Mouse (Mus musculus) stomach, postnatal 0 days (tissue): ENCODE measurements at regions not wholly inside any gene's neighbourhood (a gene's known extent, or its start where the extent isn't known, plus 50 kb on each side); places are given as distances from the start of the nearest gene placed in this dataset.

ENCODE experiments used
- ATAC-seq: fragments of 200-750 bp; cut with Nextera tagmentation; 2 replicates; pipeline ENCODE4 v1.8.0; 2017; ENCODE audit not compliant: low FRiP score, low TSS enrichment
- DNase-seq: peaks from one replicate; pipeline ENCODE4 v3.0.0-alpha.2; 2016; ENCODE audit warnings: low spot score
- H3K27ac ChIP-seq: fragments of 300-500 bp; sonication (generic); replicated peaks from 2 replicates; pipeline ENCODE4 v1.5.1; 2014; ENCODE audit warnings: mild to moderate bottlenecking, control low read depth
- H3K27me3 ChIP-seq: fragments of 300-500 bp; sonication (generic); 2 replicates; pipeline ENCODE4 v1.6.1; 2014; ENCODE audit warnings: low read length; ENCODE audit not compliant: control insufficient read depth, insufficient read depth
- H3K36me3 ChIP-seq: fragments of 300-500 bp; sonication (generic); 2 replicates; pipeline ENCODE4 v1.6.1; 2014; ENCODE audit warnings: low read length, mixed read lengths; ENCODE audit not compliant: control insufficient read depth, insufficient read depth
- H3K4me1 ChIP-seq: fragments of 300-500 bp; sonication (generic); replicated peaks from 2 replicates; pipeline ENCODE4 v1.6.1; 2014; ENCODE audit warnings: antibody characterized with exemption; ENCODE audit not compliant: control insufficient read depth, insufficient read depth
- H3K4me2 ChIP-seq: fragments of 300-500 bp; sonication (generic); replicated peaks from 2 replicates; pipeline ENCODE4 v1.6.1; 2014; ENCODE audit warnings: low read depth, mild to moderate bottlenecking, control low read depth, moderate library complexity
- H3K4me3 ChIP-seq: fragments of 300-500 bp; sonication (generic); 2 replicates; pipeline ENCODE4 v1.5.1; 2014; ENCODE audit warnings: low read depth, low read length, control low read depth
- H3K9ac ChIP-seq: fragments of 300-500 bp; sonication (generic); 2 replicates; pipeline ENCODE4 v1.6.1; 2014; ENCODE audit warnings: mild to moderate bottlenecking, low read length, control low read depth, mixed read lengths
- H3K9me3 ChIP-seq: fragments of 300-500 bp; sonication (generic); 2 replicates; pipeline ENCODE4 v1.6.1; 2016; ENCODE audit warnings: low read length; ENCODE audit not compliant: control insufficient read depth
- CTCF ChIP-seq: IDR thresholded peaks from 2 replicates; pipeline ENCODE4 v1.5.1; 2016; ENCODE audit warnings: antibody characterized with exemption, low read depth, mild to moderate bottlenecking, moderate library complexity
- EP300 ChIP-seq: optimal IDR thresholded peaks from 2 replicates; pipeline ENCODE3; 2016; ENCODE audit warnings: antibody characterized with exemption
- WGBS: fragments of 180-500 bp; shearing (Covaris S2); extraction: QIAGEN DNeasy Blood & Tissue Kit; methylation state at CpG from one replicate; pipeline ENCODE4 v1.1.7; 2014; 5-methylcytosine and 5-hydroxymethylcytosine counted together

DNA sequence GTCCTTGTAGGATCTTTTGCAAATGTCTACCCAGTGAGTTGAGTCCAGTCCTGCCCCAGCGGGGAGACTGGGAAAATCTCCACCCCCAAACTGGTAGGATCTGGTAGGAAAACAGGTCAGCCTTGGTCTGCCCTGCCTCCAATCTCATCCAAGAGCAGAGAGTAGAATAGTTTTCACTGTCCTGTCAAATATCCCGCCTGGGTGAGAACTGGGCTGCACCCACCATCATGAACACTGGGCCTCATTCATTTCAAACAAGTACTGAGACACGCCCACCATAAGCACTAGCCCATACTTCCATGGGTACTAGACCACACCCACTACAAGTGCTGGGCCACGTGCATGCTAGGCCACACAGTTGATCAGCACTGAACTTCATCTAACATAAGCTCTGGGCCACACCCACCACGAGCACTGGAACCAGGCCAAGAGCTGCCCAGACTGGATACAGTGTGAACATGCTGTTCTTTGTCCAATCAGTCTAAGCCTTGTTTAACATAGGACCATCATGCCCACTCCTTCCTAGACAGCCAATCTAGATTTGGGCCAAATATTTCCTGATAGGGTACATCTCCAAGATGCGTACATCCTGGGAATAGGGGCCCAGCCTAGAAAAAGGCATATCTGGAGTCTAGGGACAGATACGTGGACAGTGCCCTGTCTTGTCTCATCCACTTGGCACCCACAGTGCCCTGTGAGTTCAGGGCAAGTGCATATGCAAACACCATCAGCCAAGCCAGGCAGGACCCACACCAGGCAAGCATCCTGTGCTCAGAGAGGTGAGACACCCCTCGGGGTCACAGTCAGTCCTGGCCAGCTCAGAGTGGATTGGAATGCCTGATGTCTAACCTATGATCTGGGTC is 56.2 kb upstream of the Slco4a1 start:
- no peaks in the 10 kb centered on the region for H3K9me3 ChIP-seq
- no peak overlapping the region for H3K4me3 ChIP-seq
- ATAC-seq (peak; percentile 90), DNase-seq (peak; percentile 86)
- no peak overlapping the region for H3K9ac ChIP-seq
- no peak for TF ChIP-seq CTCF
- no peak for TF ChIP-seq EP300
- no peaks in the 10 kb centered on the region for H3K27me3 ChIP-seq
- H3K4me1 ChIP-seq: no peaks in the 10 kb centered on the region
- H3K27ac ChIP-seq: no peak overlapping the region
- no peak overlapping the region for H3K4me2 ChIP-seq
- no peaks in the 10 kb centered on the region for H3K36me3 ChIP-seq
- WGBS: 53% methylated on average over 8 of the region's 8 CpGs

DNA sequence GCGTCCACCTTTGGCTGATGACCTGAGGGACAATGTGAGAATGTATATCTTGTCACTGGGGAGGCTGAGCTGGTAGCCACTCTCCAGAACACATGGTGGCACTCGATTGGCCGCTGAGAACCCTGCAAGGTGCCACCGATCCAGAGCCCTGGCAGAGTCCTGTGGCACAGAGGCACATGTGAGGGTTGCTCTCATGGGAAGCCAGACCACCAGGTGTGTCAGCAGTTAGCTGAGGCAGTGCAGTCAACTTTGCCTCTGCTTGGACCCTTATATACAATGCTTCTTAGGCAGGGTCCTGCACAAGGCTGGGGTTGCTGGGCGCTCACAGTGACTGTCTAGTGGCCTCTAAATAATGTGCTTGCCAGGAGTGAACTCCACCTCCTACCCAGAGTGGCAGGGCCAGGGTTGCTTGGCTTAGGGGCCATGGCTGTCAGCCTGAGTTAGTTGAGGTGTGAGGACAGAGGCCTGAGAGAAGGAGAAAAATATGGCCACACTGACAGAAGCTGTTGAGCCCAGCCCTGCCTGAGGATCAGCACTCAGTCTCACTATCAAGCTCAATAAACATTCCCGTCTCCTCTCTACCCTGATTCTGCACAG is 57.1 kb upstream of the Slco4a1 start:
- no peak overlapping the region for H3K27ac ChIP-seq
- DNase-seq (no peak), ATAC-seq (no peak)
- H3K9ac ChIP-seq: no peak overlapping the region
- H3K9me3 ChIP-seq: no peaks in the 10 kb centered on the region
- no peaks in the 10 kb centered on the region for H3K4me1 ChIP-seq
- no peaks in the 10 kb centered on the region for H3K36me3 ChIP-seq
- 83% methylated on average over 6 of the region's 6 CpGs for WGBS
- no peak overlapping the region for H3K4me3 ChIP-seq
- no peaks in the 10 kb centered on the region for H3K27me3 ChIP-seq
- no peak overlapping the region for H3K4me2 ChIP-seq
- TF ChIP-seq CTCF: no peak

DNA sequence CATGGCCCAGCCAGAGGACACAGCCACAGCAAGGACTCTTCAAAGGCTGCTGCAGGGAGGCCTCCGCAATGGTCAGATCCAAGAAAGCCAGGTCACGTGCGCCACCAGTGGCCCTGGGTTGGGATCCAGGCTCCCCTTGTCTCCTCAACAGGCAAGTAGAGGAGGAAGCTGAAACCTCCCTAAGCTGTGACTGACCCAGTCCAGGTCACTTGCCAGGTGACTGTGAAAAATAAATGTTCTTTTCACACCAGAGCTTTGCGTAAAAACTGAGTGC is 57.6 kb upstream of the Slco4a1 start:
- ATAC-seq: no peak
- Histone ChIP-seq H3K36me3 (no peaks in the 10 kb centered on the region), H3K9ac (no peak overlapping the region), H3K4me2 (no peak overlapping the region), H3K27ac (no peak overlapping the region), H3K9me3 (no peaks in the 10 kb centered on the region), H3K4me3 (no peak overlapping the region), H3K27me3 (no peaks in the 10 kb centered on the region), H3K4me1 (no peaks in the 10 kb centered on the region)
- TF ChIP-seq CTCF (no peak), EP300 (no peak)
- WGBS: 91% methylated on average over 4 of the region's 4 CpGs
- DNase-seq: no peak

DNA sequence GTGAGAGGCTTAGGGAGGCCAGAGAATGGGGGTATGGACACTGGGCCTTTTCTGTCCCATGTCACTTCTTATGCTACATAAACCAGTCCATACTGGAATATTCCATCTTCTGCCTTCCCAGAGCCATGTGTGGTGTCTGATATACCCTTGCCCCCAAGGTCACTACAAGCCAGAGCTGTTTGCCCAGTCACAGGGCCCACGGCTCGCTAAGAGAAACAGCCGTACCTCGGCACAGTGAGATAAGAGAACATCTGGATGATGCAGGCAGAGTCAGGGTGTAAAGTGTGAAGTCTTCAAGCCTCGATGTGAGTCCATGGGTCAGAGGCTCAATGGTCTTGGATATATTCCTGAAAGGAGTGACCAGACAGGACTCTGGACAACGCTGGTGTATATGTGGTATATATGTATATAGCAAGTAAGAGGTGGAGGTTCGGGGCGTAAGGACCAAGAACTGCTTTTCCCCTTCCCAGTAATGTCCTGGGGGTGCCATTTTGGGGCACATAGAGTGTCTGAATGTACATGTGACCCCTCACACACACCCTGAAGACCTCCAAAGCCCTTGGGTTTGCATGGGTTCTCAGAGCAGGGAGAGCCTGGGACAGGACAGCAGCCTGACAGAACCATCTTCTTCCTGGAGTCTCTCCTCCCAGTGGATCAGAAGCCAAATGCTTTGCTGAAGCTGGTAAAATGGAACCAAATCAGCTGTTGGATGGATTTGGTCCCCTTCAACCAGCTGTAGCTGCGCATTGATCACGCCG is 58.1 kb upstream of the Slco4a1 start:
- H3K9ac ChIP-seq: no peak overlapping the region

DNA sequence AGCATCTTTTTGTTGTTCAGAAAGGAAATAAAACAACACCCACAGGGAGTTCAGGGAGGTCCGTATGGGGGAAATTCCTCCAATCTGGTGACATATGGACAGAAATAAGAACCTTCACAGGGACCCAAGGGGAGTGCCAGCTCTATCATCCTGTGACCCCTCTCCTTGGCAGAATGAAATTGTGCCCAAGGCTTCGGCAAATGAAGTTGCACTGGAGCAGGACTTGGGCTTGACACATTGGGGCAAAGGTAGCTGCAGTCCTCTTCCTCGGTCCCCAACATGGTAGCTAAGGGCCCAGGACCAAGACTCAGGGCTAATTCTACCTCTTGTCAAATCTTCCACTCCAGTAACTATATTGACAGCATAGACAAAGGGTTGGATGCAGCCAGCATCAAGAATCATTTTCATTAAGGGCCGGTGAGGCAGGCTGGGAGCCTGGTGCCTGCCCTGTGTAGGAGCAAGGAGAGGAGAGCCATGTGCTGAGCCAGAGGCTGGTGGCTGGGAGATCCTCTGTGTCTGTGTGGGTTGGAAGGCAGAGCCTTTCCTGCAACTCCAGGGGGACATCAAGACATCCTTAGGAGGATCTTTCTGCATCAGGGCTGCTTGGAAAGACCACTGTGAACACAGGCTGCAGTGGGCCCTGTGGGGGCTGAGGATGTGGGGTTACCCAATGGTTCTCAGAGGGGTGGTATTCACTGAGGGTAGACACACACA is 59.2 kb upstream of the Slco4a1 start:
- 78% methylated on average over 4 of the region's 4 CpGs for WGBS
- H3K9ac ChIP-seq: no peak overlapping the region
- ATAC-seq (no peak), DNase-seq (no peak)
- no peaks in the 10 kb centered on the region for H3K36me3 ChIP-seq
- no peak overlapping the region for H3K4me2 ChIP-seq
- H3K4me1 ChIP-seq: no peaks in the 10 kb centered on the region
- no peaks in the 10 kb centered on the region for H3K27me3 ChIP-seq
- no peak overlapping the region for H3K27ac ChIP-seq
- no peak overlapping the region for H3K4me3 ChIP-seq
- TF ChIP-seq CTCF (no peak), EP300 (no peak)
- no peaks in the 10 kb centered on the region for H3K9me3 ChIP-seq

More for the DNA sequence above, 58.1 kb upstream of the Slco4a1 start:
- 79% methylated on average over 11 of the region's 11 CpGs for WGBS
- ATAC-seq: no peak
- no peaks in the 10 kb centered on the region for H3K36me3 ChIP-seq
- no peaks in the 10 kb centered on the region for H3K4me1 ChIP-seq
- DNase-seq: no peak
- H3K27me3 ChIP-seq: no peaks in the 10 kb centered on the region
- H3K4me2 ChIP-seq: no peak overlapping the region
- H3K4me3 ChIP-seq: no peak overlapping the region
- H3K9me3 ChIP-seq: no peaks in the 10 kb centered on the region
- TF ChIP-seq CTCF (no peak), EP300 (no peak)
- no peak overlapping the region for H3K27ac ChIP-seq
